Mouse (Mus musculus) embryo, embryonic 11 days (tissue): Measurements from ENCODE around the gene Lims1.
A peak's percentile ranks its signal among the peaks of the same experiment; 100 is the strongest.
"Not testable (repeated sequence)": the region's sequence is repeated elsewhere in the genome, so short reads cannot be mapped to it uniquely, and the experiment has no call there.

ENCODE experiments used
- DNase-seq: peaks from one replicate; pipeline ENCODE4 v3.0.0-alpha.2; 2015

Lims1 gene

DNA sequence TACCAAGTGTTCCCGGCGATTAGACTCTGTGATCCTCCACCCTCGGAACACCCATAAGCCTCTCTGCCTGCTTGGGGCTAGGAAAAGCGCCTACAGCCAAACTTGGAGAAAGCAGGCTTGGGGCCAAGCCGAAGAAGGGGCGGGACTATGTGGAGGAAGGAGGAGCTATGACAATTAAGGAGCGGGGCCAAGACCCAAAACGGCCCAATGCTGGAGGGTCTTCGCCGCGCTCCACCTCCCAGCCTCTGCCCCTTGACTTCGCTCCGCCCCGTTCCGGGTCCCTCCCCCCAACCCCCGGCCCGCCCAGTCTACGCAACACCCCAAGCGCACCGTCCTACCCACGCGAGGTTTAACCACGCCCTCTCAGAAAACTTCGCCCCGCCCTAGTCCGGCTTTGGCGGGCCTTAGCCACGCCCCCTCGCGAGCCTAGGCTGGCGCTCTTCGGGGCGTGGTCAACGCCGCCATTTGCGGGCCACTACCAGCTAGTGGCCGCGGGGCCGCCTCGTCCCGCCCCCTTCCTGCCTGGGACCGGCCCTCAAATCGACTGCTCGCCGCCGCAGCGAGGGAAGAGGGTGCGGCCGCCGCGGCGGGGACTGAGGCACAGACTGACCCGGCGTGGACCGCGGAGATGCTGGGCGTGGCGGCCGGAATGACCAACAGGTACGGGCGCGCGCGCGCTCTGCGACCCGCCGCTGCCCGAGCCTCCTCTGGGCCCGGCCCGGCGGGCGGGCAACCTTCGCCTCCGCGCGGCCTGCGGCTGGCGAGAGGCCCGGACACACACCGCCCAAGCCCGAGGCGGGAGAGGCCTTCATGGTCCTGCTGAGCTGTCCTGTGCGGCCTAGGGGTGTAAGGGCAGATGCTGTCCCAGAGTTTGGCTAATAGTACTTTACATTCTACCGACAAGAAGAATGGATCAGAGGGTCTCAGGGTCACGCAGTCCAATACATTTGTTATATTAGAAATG, at the start of gene Lims1:
Gene Lims1, plus strand, starts transcription at position 439 of the 964 bp plus-strand sequence.
- DNase-seq: peak; percentile 99

DNA sequence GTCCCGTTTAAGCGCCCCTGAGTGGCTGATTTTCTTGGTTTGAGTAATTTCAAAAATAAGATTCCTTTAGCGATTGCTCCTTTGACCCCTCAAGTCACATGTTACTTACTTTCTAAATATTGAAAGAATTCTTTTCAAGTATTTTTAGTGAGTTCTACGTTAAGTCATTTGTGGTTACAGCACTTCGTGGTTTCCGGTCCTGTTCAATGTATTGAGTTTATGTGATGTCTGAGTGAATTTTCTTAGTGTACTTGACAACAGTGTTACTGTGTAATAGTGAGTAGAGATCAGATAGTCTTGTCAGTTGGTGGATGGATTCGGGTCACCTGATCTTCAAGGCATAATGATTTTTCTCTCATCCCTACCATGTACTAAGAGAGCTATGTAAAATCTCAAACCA, 41.0 kb upstream of the Lims1 start:
- DNase-seq: no peak

DNA sequence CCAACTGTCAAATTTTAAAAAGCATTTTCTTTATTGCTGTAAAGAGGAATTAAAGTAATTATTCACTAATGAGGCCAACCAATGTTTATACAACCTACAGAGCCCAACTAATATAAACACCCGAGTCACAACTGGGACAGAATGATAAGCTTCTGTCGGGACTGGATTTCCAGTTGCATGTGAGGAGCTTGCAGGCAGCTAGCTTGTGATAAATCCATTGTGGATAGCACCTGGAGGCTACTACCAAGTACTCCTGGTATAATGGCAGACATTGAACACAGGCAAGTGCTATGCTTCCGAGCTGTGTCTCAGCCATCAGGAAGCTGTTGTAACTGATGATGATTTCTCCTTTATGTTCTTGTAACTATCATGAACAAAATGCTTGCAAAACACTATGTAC, 32.5 kb upstream of the Lims1 start:
- no peak for DNase-seq

GRCm38 (mm10) chr10:58294246-58294645, 29.0 kb upstream of the Lims1 start:
- DNase-seq: no peak

DNA sequence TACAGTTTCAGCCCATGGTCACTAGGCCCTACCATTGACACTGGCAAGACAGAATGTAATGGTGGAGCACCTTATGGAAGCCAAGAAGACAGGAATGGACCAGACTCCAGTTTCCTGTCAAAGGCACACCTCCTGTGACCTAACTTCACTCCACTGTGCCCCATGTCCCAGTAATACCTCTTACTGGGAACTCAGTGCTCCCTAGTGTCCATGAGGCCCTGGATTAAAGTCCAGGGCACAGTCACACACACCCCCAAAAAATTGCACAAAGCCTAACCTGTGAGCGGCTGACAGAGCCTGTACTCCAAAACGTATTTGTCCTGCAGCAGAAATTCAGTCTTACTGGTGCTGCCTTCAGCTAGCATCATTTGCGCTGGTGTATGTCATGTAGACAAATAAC, 27.7 kb upstream of the Lims1 start:
- no peak for DNase-seq

DNA sequence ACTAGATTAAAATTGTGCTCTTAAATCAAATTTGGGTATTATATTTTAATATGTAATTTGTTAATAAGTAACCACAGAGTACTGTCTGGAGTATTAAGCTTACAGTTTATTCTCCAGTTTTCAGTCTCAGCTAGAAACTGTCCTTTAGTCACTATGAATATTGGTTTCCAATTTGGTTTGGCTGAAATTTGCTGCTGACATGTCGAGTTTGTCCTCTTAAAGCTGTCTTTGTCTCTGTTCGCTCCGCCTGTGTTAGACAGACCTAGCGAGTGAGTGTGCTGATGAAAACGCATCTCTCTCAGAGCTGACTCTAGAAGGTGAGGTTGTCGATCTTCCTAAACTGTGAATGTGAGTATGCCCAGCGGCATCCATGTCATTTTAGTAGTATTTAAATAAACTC, 18.3 kb upstream of the Lims1 start:
- no peak for DNase-seq

- no peak for DNase-seq
Measured at GRCm38 (mm10) chr10:58306897-58307296, 16.4 kb upstream of the Lims1 start.

DNA sequence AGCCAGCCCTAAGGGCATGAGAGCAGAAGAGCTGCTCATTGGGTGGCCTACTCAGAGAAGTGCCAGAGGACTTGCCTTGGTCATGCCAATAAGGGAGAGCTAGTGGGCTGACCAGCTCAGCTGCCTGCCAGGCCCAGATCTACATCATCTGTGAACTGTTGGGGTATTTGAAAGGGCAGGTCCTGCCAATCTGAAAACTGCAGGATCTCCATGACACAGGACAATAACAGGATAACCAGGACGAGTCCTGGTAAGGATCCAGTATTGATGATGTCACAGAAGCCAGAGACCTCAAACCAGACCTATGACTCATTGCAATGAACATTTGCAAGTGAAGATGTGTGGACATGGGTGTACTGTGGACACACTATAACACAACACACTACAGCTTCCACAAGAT, 12.5 kb upstream of the Lims1 start:
- no peak for DNase-seq

GRCm38 (mm10) chr10:58312887-58313286, 10.4 kb upstream of the Lims1 start:
- DNase-seq: no peak

DNA sequence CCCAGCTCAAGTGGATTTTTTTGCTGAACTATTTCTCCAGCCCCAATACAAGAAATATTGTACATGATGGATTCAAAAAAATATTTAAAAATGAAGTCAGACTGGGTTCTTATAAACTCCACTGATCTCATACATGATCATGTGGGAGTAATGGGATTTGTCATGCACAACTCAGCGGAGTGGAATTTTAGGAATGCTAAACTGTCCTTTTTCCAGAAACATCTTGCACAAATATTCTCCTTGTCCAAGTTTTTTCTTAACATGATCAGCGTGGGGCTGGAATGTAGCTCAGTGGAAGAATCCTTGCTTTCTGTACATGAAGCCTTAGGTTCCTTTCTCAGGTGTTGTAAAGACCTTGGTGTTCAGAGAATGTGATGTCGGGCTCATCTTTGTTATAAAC, 2.4 kb upstream of the Lims1 start:
- DNase-seq: no peak

DNA sequence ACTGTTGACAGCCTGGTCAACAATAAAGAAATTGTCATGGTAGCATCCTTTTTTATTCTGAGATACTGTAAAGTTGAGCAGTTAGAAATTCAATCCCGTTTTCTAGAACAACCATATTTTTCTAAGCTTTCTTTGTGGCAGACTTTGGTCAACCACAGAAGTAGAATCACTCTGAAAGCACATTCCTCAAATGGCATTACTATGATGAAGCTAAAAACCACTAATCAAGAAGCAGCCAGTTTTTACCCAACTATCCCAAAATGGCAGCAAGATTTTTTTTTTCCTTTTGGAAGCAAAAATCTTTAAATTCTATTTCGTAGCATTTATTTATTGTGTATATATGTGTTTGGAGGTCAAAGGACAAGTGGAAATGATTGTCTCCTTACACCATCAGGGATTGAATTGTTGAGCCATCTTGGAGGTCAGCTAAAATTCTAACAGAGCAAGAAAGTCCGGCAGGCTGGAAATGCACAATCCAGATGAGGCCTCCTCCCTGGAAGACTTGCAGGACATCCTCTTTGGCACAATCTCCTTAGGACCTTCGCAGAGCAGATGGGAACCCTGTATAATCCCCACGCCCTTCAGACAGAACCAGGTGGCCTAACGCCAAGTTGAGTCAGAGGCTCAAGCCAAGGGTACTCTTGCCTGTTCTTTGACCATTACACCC, 772 bp upstream of the Lims1 start:
- DNase-seq: no peak

GRCm38 (mm10) chr10:58326271-58326670, 3.0 kb downstream of the Lims1 start:
- DNase-seq: no peak

- DNase-seq: not testable (repeated sequence)
Measured at GRCm38 (mm10) chr10:58327836-58328235, 4.6 kb downstream of the Lims1 start.

GRCm38 (mm10) chr10:58328517-58329108, 5.3 kb downstream of the Lims1 start:
- no peak for DNase-seq

- DNase-seq: no peak
Measured at GRCm38 (mm10) chr10:58330635-58331034, 7.4 kb downstream of the Lims1 start.

DNA sequence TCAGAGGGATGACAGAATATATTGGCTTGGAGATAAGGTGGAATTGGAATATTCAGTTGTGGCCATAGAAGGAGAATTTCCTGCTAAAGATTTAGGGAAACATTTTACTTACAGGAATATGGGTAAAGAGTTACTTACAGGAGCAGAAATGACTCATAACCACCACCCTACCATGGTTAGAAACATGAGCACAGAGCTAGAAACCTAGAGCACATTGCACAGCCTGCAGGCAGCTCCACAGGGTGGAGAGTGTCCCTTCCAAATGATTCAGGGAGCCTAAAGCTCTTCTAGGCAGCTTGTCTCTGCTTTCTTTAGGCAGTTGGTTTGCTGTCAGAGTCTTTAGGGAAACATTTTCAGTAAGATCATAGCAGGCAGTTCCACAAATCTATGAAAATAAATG, 8.5 kb downstream of the Lims1 start:
- no peak for DNase-seq

DNA sequence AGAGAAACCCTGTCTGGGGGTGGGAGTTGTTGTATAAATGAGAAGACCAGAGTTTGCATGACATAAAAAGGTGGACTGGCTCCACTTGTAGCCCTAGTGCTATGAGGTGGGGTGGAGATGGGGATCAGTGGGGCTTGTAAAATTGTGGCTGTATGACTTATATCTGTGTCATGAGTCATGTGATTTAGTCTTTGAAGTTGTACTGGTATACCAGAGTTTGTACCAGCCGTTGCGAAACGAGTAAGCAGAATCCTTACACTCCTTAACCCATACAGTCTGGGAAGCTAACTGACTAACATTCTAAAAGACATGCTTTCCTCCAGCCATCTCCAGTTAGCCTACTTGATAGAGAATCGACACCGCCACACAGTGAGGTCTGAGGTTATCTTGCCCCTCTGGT, 10.1 kb downstream of the Lims1 start:
- DNase-seq: no peak

GRCm38 (mm10) chr10:58336156-58336555, 12.9 kb downstream of the Lims1 start:
- DNase-seq: no peak

DNA sequence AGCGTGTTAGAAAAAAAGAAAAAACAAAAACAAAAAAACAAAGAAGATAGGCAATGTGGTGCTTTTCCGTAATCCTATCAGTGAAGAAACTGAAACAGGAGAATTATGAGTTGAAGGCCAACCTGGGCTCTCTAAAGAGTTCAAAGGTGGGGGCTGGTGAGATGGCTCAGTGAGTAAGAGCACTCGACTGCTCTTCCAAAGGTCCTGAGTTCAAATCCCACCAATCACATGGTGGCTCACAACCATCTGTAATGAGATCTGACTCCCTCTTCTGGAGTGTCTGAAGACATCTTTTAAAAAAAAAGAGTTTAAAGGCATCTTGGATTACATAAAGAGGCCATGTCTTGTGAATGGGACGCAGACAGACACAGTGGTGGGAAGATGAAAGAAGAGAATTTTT, 13.8 kb downstream of the Lims1 start:
- DNase-seq: not testable (repeated sequence)

DNA sequence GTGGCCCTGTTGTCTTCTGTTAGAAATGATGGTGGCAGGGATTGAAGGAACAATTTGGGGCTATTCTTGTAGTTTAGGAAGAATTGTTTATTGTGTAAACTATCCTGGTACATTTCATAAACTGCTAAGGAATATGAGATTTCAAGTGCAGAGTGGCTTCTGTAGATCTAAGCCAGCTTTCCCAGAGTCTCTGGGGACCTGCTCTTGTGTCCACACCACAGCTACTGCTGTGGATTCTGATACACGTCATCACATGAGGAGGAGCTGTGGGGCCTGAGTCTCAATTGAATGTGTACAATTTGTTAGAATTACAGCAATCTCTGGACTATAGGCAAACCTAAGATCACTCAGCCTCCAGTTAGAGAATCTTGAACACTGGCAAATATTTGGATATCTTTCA, 15.3 kb downstream of the Lims1 start:
- DNase-seq: no peak

DNA sequence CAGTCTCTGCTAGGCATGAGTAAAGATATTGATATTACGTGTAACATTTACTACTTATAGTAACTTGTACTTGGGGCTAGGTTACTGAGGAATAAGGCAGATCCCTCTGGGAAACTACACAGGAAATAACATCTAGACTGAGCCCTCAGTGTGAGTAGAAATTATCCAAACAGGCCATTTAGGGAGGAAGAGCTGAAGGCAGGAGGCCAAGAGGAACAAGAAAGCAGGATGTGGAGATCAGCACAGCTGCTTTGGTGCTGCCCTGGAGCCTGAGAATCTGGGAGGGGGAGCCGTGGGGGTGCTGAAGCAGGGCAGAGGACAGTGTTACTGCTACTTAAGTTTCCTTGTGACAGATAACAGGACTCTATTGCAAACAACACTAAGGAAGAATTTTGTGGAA, 18.4 kb downstream of the Lims1 start:
- peak; percentile 11 for DNase-seq

- no peak for DNase-seq
Measured at GRCm38 (mm10) chr10:58342199-58342598, 18.9 kb downstream of the Lims1 start.

- DNase-seq: no peak
Measured at GRCm38 (mm10) chr10:58343552-58343951, 20.3 kb downstream of the Lims1 start.

- DNase-seq: no peak
Measured at GRCm38 (mm10) chr10:58350600-58350999, 27.3 kb downstream of the Lims1 start.
